Mouse (Mus musculus) CH12.LX (cell line): Measurements from ENCODE around the gene Palm2.

Experiments
- CHD1 ChIP-seq: IDR thresholded peaks from 2 replicates; pipeline ENCODE4 v1.6.1; 2012; ENCODE audit warnings: low read depth, low read length, improper control_type of control experiment, inconsistent platforms
- CTCF ChIP-seq, 2 experiments: IDR thresholded peaks in 1 of 2; conservative IDR thresholded peaks in 1 of 2; 2 replicates each; pipeline ENCODE4 v1.5.1; 2011 to 2012; ENCODE audit warnings: low read depth in 2 of 2, low read length in 2 of 2, improper control_type of control experiment in 1 of 2, inconsistent platforms in 1 of 2, mild to moderate bottlenecking in 1 of 2, moderate library complexity in 1 of 2
- E2F4 ChIP-seq: IDR thresholded peaks from 2 replicates; pipeline ENCODE4 v1.6.1; 2011; ENCODE audit warnings: low read depth, low read length, improper control_type of control experiment; ENCODE audit not compliant: insufficient replicate concordance
- EP300 ChIP-seq: IDR thresholded peaks from 2 replicates; pipeline ENCODE4 v1.6.1; 2011; ENCODE audit warnings: low read length, improper control_type of control experiment
- MXI1 ChIP-seq: IDR thresholded peaks from 2 replicates; pipeline ENCODE4 v1.6.1; 2011; ENCODE audit warnings: mild to moderate bottlenecking, low read depth, low read length, improper control_type of control experiment
- POLR2A ChIP-seq: IDR thresholded peaks from 2 replicates; pipeline ENCODE4 v1.6.1; 2011; ENCODE audit warnings: low read depth, mild to moderate bottlenecking, improper control_type of control experiment, low read length
- POLR2AphosphoS2 ChIP-seq: IDR thresholded peaks from 2 replicates; pipeline ENCODE4 v1.6.1; 2011; ENCODE audit warnings: low read depth, low read length, improper control_type of control experiment
- SIN3A ChIP-seq: IDR thresholded peaks from 2 replicates; pipeline ENCODE4 v1.6.1; 2012; ENCODE audit warnings: low read length, improper control_type of control experiment, inconsistent platforms
- TBP ChIP-seq: conservative IDR thresholded peaks from 2 replicates; pipeline ENCODE4 v1.6.1; 2011; ENCODE audit warnings: low read depth, low read length, improper control_type of control experiment
- TCF12 ChIP-seq: IDR thresholded peaks from 2 replicates; pipeline ENCODE4 v1.6.1; 2014; ENCODE audit warnings: low read depth, mild to moderate bottlenecking, inconsistent platforms, low read length, improper control_type of control experiment
- ZC3H11A ChIP-seq: IDR thresholded peaks from 2 replicates; pipeline ENCODE4 v1.6.1; 2012; ENCODE audit warnings: low read depth, mild to moderate bottlenecking, inconsistent platforms, low read length, improper control_type of control experiment

DNA sequence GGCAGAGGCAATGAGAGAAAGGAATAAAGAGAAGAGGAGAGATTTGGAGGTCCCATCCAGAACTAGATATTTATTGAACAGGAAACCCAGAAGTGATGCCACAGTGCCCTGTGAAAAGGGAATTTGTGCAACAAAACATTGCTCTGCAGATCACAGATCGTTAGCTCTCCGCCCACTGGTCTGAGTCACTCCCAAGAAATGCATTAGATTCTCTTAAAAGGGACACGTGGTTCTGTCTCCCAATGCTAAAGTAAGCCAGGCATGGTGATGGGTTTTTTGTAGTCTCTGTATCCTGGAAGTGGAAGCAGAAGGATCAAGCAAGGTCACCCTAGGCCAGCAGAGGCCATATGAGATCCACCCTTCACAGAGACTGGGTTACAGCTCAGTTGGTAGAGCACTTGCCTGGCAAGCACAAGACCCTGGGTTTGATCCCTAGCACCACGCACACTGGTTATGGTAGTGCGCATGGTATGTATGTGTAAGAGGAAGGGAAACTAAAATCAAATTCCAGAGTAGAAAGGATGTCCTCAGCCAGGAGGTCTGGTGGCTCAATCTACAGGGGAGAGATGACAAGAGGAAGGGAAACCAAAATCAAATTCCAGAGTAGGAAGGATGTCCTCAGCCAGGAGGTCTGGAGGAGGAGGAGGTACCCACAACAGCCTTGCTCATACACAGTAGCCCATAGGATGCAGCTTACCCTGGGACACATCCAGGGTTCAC is 218.3 kb downstream of the Palm2 start:
- no peak for TF ChIP-seq SIN3A
- TF ChIP-seq CTCF (conservative IDR thresholded peaks at IDR 0.05 in 1 of 2, IDR thresholded peaks at IDR 0.05 in 1 of 2; ENCODE audit: low read depth in 2 of 2, low read length in 2 of 2) = no peak
- no peak for TF ChIP-seq ZC3H11A
- TF ChIP-seq EP300 = no peak
- no peak for TF ChIP-seq MXI1
- no peak for TF ChIP-seq TCF12
- no peak for TF ChIP-seq POLR2A
- TF ChIP-seq CHD1 = no peak
- TF ChIP-seq TBP = no peak
- no peak for TF ChIP-seq POLR2AphosphoS2
- no peak for TF ChIP-seq E2F4
